Mouse (Mus musculus) Muller cell, postnatal 12 days (primary cell): ENCODE measurements around the gene Higd2a.

Experiments
- DNase-seq: peaks from one replicate; pipeline ENCODE4 v3.0.0-alpha.2; 2015; ENCODE audit errors: inconsistent ontology term

Gene Higd2a

DNA sequence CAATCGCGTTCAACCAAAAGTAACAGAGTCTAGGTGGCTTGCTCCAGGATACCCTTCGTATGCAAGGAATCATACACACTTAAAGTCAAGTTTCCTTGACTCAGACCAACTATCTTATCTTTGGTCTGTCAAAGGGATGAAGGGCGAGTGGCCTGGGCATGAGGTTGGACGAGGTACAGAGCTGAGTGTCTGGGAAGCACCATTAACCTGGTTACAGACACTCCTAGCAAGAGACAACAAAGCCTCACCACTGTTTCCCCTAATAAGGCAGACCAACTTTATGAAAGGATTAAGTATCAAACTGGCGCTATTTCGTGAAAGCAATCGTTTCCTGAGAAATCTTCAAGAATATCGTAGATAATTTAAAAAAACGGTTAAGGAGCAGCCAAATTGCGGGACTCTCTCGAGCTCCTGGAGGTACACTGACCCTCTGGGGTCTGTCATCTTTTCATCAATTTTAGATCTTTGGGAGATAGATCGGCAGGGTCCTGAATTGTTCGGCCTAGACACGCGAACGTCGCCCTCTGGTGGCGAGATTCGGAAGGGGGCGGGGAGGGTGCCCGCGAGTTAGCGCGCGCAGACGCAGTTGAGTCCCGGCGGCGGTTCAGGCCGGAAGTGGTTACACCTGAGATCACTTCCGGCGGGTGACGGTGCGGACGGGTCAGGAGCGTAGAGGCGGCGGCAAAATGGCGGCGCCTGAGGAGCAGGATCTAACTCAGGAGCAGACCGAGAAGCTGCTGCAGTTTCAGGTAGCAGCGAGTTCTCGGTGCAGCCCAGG is 31.3 kb downstream of the Higd2a start, which contains the start of gene Faf2:
Gene Faf2 (plus strand): TSS at position 630 of the 778 bp plus-strand sequence.
- peak; percentile 97 for DNase-seq

DNA sequence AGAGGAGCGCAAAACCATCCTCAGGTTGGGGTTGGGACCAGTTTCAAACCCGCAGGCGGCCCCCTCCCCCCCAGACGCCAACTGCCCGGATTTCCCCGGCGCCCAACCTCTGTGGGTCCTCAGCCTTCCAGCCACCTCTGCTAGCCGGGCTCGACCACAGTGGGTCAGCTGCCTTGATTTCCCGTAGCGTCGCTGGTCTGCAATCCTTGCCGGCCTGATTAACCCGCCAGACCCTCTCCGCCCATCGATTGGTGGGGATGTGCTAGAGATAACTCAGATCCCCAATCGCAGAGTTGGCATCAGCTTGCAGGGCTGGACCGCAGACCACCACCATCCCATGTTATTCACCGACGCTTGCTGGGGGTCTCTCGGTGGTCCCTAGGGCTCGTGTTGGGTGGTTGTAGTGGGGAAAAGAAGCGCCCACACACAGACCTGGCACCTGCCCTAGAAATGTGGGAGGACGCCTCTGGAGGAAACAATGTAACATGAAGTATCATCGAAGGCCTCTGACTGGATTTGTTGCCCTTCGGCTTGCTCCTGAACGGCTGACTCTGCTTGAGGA is 32.0 kb downstream of the Higd2a start:
- DNase-seq: peak; percentile 55

- DNase-seq: no peak
Observed at GRCm38 (mm10) chr13:54629128-54629527, 39.1 kb downstream of the Higd2a start.

DNA sequence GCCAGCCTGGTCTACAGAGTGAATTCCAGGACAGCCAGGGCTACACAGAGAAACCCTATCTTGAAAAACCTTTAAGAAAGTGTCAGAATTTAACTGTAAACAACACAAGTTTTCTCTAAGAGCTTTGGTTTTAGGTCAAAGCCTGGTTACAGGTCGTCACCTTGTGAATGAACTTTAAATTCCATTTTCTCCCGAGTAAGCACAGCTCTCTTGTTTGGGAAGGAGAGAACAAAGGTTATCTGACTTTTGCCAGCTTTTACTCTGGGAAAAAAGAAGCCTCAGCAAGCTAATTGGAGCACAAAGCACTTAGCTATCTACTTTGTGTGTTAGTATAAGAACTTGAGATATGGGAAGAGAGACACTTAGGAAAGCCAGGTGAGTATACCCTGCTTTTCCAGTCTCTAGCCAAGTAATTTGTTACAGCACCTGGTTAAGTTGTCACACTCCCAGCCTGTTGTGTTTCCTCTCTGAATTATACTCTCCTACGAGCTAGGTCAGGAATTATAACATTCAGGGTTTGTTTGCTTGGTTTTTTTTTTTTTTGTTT is 42.8 kb downstream of the Higd2a start:
- DNase-seq: no peak

- DNase-seq: no peak
Observed at GRCm38 (mm10) chr13:54635011-54635410, 45.0 kb downstream of the Higd2a start.
